Mouse (Mus musculus) cerebellum, adult 2 months (tissue): ENCODE results near the gene Unc13d. TPM values are rescaled to one million over a fixed set of nuclear protein-coding genes. Genes with fewer than 3 reads are reported as not detected.
"Not testable (repeated sequence)": the region's sequence is repeated elsewhere in the genome, so short reads cannot be mapped to it uniquely, and the experiment has no call there.

Experiments
- DNase-seq, 2 experiments: peaks; one replicate each; pipeline ENCODE4 v3.0.0; 2021
- H3K27ac ChIP-seq: fragments of 200-500 bp; 2 replicates; pipeline ENCODE4 v1.5.1; 2012; ENCODE audit warnings: low read length, control low read depth, inconsistent platforms; ENCODE audit not compliant: insufficient read depth
- H3K27me3 ChIP-seq: fragments of 200-500 bp; 2 replicates; pipeline ENCODE4 v1.6.1; 2012; ENCODE audit warnings: inconsistent platforms, mild to moderate bottlenecking, low read length, moderate library complexity; ENCODE audit not compliant: control insufficient read depth, insufficient read depth
- H3K4me1 ChIP-seq: fragments of 200-500 bp; 2 replicates; pipeline ENCODE4 v1.6.1; 2011; ENCODE audit warnings: low read length; ENCODE audit not compliant: control insufficient read depth, insufficient read depth
- H3K4me3 ChIP-seq: fragments of 200-500 bp; replicated peaks from 2 replicates; pipeline ENCODE3; 2011; ENCODE audit warnings: mild to moderate bottlenecking, low read depth, low read length, control low read depth; ENCODE audit not compliant: insufficient read depth
- CTCF ChIP-seq: fragments of 200-500 bp; IDR thresholded peaks from 2 replicates; pipeline ENCODE4 v1.5.1; 2011; ENCODE audit warnings: low read depth, mild to moderate bottlenecking, control low read depth, low read length, moderate library complexity, borderline replicate concordance; ENCODE audit not compliant: insufficient read depth
- POLR2A ChIP-seq: fragments of 200-500 bp; IDR thresholded peaks from 2 replicates; pipeline ENCODE4 v1.6.1; 2011; ENCODE audit warnings: low read length, control low read depth, borderline replicate concordance; ENCODE audit not compliant: insufficient read depth
- WGBS: fragments of 180-500 bp; shearing (Covaris S2); methylation state at CpG from one replicate; pipeline ENCODE4 v1.1.7; 2018; 5-methylcytosine and 5-hydroxymethylcytosine counted together
- polyA plus RNA-seq: library from polyadenylated mRNA; depleted of rRNA; stranded (reverse); fragments of >200 nt; gene quantifications from 2 replicates; pipeline ENCODE4 v1.2.3, GENCODE M21; 2012

Gene Unc13d
- polyA plus RNA-seq, 1 experiment: 3.8 TPM

DNA sequence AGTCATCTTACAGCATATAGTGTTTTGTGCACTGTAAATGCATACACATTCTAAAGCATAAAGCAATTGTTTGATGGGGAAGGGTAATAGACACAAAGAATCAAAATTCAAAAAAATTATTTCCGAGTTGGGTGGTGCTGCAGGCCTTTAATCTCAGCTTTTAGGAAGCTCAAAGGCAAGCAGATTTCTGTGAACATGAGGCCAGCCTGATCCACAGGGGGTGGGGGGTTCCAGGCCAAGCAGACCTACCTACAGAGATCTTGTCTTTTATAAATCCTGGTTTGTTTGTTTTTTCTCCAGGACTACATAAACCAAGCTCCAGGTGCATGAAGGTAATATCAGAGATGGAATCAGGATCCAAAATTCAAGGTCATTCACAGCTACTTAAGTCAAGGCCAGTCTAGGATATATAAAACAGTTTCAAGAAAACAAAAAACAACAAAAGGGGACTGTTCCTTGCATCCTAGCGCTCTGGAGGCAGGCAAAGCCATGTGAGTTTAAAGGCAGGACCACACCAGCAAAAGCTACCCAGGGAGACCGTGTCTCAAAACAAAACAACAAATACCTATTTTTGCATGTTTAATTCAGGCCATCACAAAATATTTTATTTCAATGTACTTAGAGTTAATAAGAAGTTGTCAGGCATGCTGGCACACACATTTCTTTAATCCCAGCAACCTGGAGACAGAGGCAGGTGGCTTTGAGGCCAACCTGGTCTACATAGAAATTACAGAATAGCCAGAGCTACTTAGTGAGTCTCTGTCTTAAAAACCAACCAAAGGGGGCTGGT lies 52.5 kb downstream of the Unc13d start:
- Histone ChIP-seq H3K4me1 (0 out of 2 replicates have a peak, but pooled peaks cover 4% of the 10 kb centered on the region), H3K4me3 (no peak overlapping the region), H3K27me3 (no peaks in the 10 kb centered on the region), H3K27ac (no peak overlapping the region; the same call in 1 of the 2 replicates)
- 85% methylated on average over 3 of the region's 3 CpGs for WGBS
- TF ChIP-seq POLR2A (no peak), CTCF (no peak)
- DNase-seq: no peak

DNA sequence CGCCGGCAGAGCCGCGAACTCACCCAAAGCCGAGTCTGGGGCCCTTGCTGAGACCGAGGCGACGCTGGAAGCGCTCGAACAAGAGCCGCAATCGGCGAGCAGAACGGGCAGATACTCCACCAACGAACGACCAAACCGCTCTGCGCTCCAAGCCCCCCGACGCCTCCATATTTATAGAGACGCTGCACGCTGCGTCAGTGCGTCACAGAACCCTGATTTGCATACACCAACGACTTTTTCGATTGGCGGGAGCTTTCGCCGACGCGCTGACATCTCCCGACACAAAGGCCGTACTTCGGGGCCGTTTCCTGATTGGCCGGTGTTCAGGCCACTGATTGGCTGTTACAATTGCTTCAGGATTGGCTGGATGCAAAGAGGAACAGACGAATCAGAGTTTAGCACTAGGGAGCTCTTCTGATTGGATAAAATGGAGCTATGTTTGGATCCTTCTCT lies 53.4 kb downstream of the Unc13d start:
- no peaks in the 10 kb centered on the region for H3K27me3 ChIP-seq
- H3K4me3 ChIP-seq: peak overlapping the region; percentile 80
- peaks cover 7% of the 10 kb centered on the region; the same call in 1 of the 2 replicates for H3K4me1 ChIP-seq
- H3K27ac ChIP-seq: peak overlapping the region; percentile 99
- under 1% methylated on average over 37 of the region's 37 CpGs for WGBS
- peak; percentile 96 to 99 for DNase-seq
- TF ChIP-seq CTCF: no peak
- TF ChIP-seq POLR2A: peak; percentile 100

DNA sequence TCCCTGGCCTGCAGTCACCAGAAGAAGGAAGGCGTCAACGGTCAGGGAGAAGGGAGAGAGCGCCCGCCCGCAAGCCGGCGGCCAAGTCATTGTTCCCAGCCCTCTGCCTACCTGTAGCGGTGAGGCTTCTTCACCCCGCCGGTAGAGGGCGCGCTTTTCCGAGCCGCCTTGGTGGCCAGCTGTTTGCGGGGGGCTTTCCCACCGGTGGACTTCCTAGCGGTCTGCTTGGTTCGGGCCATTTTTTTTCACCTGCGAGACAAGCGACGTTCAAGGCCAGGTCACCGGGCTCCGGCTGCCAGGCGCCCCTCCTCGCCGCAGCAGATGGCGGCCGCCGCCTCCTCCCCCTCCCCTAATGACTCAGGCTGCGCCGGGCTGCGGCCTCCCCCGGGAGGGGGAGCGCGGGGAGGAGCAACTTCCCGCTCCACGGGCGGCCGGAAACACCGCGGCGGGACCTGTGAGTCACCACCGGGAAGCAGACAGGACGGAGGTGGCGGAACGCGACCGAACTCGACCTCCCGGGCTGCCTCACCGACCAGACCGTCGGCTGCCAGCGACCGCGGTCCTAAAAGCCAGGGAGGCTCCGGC lies 53.9 kb downstream of the Unc13d start:
- peak; percentile 47; the same call in 1 of the 2 replicates for TF ChIP-seq CTCF
- TF ChIP-seq POLR2A: no peak
- DNase-seq: peak; percentile 91 to 94
- Histone ChIP-seq H3K4me1 (peaks cover 7% of the 10 kb centered on the region; the same call in 1 of the 2 replicates), H3K27me3 (no peaks in the 10 kb centered on the region), H3K27ac (peak overlapping the region; percentile 99), H3K4me3 (peak overlapping the region; percentile 80)
- 1% methylated on average over 56 of the region's 57 CpGs for WGBS

DNA sequence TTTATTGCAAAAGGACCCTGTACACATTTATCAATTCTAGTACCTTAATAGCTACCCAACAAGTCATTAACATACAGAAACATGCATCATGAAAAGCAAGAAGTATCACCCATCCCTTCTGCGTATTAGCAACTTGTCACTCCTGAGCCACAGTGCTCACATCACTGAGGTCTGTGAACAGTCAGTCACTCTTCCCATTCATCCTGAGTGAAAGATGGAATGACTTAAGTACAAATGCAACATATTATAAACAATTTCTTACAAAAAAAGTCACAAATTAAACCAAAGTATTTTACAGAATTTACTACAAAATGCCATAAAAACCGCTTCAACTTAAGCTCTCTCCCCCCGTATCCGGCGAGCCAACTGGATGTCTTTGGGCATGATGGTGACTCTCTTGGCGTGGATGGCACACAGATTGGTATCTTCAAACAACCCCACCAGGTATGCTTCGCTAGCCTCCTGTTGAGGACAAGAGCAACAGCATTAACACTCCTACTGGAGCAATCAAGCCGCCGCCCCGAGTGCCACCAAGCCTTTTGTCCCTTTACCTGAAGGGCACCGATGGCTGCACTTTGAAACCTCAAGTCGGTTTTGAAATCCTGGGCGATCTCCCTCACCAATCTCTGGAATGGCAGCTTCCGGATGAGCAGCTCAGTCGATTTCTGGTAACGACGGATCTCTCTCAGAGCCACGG lies 54.5 kb downstream of the Unc13d start:
- DNase-seq, H3K4me1 ChIP-seq, H3K27me3 ChIP-seq: not testable (repeated sequence)
- Histone ChIP-seq H3K4me3 (peak overlapping the region; percentile 80), H3K27ac (peak overlapping the region; percentile 45; the same call in 1 of the 2 replicates)
- under 1% methylated on average over 18 of the region's 18 CpGs for WGBS

DNA sequence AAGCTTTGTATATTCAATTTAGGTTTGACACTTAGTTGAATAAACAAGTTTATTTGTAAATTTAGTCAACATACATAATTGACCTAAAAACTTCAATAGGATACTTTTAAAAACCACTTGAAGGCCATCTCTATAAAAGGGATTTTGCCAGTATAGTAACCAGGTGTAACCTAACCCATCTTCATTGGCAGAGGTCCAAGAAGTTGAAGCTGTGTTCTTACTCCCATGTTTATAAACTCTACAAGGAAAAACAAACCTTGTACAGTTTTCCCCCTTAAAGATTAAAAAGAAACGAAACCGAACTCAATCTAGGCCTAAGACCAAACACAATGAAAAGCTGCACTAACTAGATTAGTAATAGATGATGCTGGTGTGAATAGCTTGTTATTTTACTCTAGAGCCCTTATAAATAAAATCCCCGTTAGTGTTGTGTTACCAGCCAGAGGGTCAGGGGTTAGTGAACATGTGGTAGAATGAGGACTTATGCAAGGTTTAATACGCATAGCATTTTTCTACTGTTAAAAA lies 55.4 kb downstream of the Unc13d start:
- H3K4me1 ChIP-seq: peaks cover 9% of the 10 kb centered on the region
- no peak for DNase-seq
- WGBS: 11% methylated on average over 4 of the region's 4 CpGs

DNA sequence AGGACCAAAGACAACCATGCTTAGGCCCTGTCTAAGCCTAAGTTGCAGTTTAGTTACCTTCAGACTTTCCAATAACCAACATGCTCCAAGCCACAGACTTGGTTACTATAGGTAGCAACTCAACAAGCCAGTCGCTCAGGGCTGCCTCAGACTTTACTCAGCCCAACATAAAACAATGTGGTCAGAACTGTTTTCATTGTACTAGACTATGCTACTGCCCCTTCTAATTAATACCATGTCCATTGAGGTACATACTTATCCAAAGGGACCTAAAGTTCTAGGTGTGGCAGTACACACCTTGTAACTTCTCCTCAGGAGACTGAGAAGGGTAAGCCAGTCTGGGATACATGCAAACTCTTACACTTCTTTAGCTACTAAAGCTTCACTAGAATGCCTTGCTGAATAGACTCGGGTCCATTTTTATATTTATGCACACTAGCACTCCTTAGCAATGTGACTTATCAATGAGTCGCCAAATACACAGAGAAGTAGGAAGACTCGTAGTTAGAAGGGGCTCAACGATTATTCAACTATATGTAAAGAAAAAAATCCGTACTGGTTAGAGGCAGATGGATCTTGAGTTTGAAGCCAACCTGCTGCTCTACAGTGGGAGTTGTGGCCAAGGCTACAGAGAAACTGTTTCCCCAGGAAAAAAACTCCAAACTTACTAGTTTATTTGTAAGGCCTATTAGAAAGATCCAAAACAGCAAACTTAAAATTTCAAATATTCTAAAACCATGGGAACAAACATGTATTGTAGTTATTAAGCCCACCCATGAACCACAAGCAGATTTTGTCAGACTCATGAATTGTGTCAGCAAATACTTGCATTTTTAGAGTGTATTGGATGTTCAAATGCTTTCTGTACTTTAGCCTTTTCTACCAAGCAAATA lies 56.2 kb downstream of the Unc13d start:
- TF ChIP-seq CTCF (no peak), POLR2A (0 out of 2 replicates have a peak, but pooled peaks have one; percentile 11)
- WGBS: 24% methylated on average over 6 of the region's 6 CpGs
- Histone ChIP-seq H3K4me3 (peak overlapping the region; percentile 31), H3K27ac (no peak overlapping the region), H3K27me3 (no peaks in the 10 kb centered on the region), H3K4me1 (peaks cover 9% of the 10 kb centered on the region)
- DNase-seq: no peak

More for the DNA sequence above, 55.4 kb downstream of the Unc13d start:
- Histone ChIP-seq H3K27me3 (no peaks in the 10 kb centered on the region), H3K4me3 (peak overlapping the region; percentile 47), H3K27ac (no peak overlapping the region)
- no peak for TF ChIP-seq POLR2A
- TF ChIP-seq CTCF: no peak

DNA sequence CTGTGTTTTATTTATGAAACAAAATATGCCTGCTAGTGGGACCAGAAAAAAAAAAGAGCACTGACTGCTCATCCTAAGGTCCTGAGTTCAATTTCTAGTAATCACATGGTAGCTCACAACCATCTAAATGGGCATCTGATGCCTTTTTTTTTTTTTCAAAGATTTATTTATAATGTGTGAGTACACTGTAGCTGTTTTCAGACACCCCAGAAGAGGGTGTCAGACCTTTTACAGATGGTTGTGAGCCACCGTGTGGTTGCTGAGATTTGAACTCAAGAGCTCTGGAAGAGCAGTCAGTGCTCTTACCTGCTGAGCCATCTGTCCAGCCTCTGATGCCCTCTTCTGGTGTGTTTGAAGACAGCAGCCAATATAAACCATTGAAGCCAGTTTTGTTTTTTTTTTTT lies 57.2 kb downstream of the Unc13d start:
- Histone ChIP-seq H3K4me3 (no peak overlapping the region), H3K27me3 (no peaks in the 10 kb centered on the region), H3K27ac (no peak overlapping the region), H3K4me1 (peaks cover 9% of the 10 kb centered on the region)
- no peak for DNase-seq
- TF ChIP-seq CTCF (peak; percentile 32), POLR2A (no peak)
- 6% methylated on average over 1 of the region's 1 CpGs for WGBS
